Mouse (Mus musculus) midbrain, postnatal 0 days (tissue): ENCODE results near the gene Defb11. TPM values are rescaled to one million over a fixed set of nuclear protein-coding genes. Genes with fewer than 3 reads are reported as not detected.
"Not testable (repeated sequence)": the region's sequence is repeated elsewhere in the genome, so short reads cannot be mapped to it uniquely, and the experiment has no call there.

ENCODE experiments used
- ATAC-seq: fragments of 200-750 bp; cut with Nextera tagmentation; 2 replicates; pipeline ENCODE4 v1.8.0; 2017; ENCODE audit warnings: moderate number of reproducible peaks, mild to moderate bottlenecking, moderate TSS enrichment, moderate library complexity; ENCODE audit not compliant: low FRiP score
- DNase-seq: peaks from one replicate; pipeline ENCODE4 v3.0.0-alpha.2; 2015; ENCODE audit warnings: low spot score
- H3K27ac ChIP-seq: fragments of 300-500 bp; sonication (generic); 2 replicates; pipeline ENCODE4 v1.5.1; 2014; ENCODE audit warnings: low read depth, mild to moderate bottlenecking, low read length, mixed read lengths
- H3K27me3 ChIP-seq: fragments of 300-500 bp; sonication (generic); 2 replicates; pipeline ENCODE4 v1.6.1; 2014; ENCODE audit warnings: low read length, control low read depth, mixed read lengths; ENCODE audit not compliant: insufficient read depth
- H3K36me3 ChIP-seq: fragments of 300-500 bp; sonication (generic); 2 replicates; pipeline ENCODE4 v1.6.1; 2014; ENCODE audit warnings: low read length, control low read depth, mixed read lengths; ENCODE audit not compliant: insufficient read depth
- H3K4me1 ChIP-seq: fragments of 300-500 bp; sonication (generic); 2 replicates; pipeline ENCODE4 v1.6.1; 2014; ENCODE audit warnings: mild to moderate bottlenecking, control low read depth, antibody characterized with exemption, low read length, mixed read lengths; ENCODE audit not compliant: insufficient read depth
- H3K4me2 ChIP-seq: fragments of 300-500 bp; sonication (generic); 2 replicates; pipeline ENCODE4 v1.6.1; 2014; ENCODE audit warnings: low read depth, mild to moderate bottlenecking, low read length, mixed read lengths; ENCODE audit not compliant: poor library complexity, severe bottlenecking
- H3K4me3 ChIP-seq: fragments of 300-500 bp; sonication (generic); 2 replicates; pipeline ENCODE4 v1.5.1; 2014; ENCODE audit warnings: low read depth, mild to moderate bottlenecking, low read length, moderate library complexity
- H3K9ac ChIP-seq: fragments of 300-500 bp; sonication (generic); replicated peaks from 2 replicates; pipeline ENCODE4 v1.6.1; 2014; ENCODE audit warnings: mild to moderate bottlenecking, low read length, moderate library complexity, mixed read lengths; ENCODE audit not compliant: poor library complexity, severe bottlenecking
- H3K9me3 ChIP-seq: fragments of 300-500 bp; sonication (generic); 2 replicates; pipeline ENCODE4 v1.6.1; 2016; ENCODE audit warnings: low read length, control low read depth
- CTCF ChIP-seq: IDR thresholded peaks from 2 replicates; pipeline ENCODE4 v1.5.1; 2016; ENCODE audit warnings: antibody characterized with exemption, mild to moderate bottlenecking
- WGBS: fragments of 180-500 bp; shearing (Covaris S2); extraction: QIAGEN DNeasy Blood & Tissue Kit; methylation state at CpG from one replicate; pipeline ENCODE4 v1.1.7; 2014; 5-methylcytosine and 5-hydroxymethylcytosine counted together
- polyA plus RNA-seq: library from polyadenylated mRNA; unstranded; fragments of >200 nt; fragmentation: Nextera tagmentation; extraction: Ambion mirVana; gene quantifications from 2 replicates; pipeline ENCODE4 v1.2.1, GENCODE M21; 2015
- total RNA-seq: library from RNA; depleted of rRNA; stranded (reverse); fragments of >200 nt; gene quantifications from 2 replicates; pipeline ENCODE4 v1.2.3, GENCODE M21; 2014; rRNA removed

The Defb11 gene
- total and polyA plus RNA-seq, 2 experiments from 2014 or later = not detected

- no peak for TF ChIP-seq CTCF
- Histone ChIP-seq H3K4me3 (no peak overlapping the region), H3K27me3 (no peaks in the 10 kb centered on the region), H3K4me2 (no peak overlapping the region), H3K27ac (no peak overlapping the region), H3K9me3 (no peaks in the 10 kb centered on the region), H3K4me1 (no peaks in the 10 kb centered on the region), H3K36me3 (no peaks in the 10 kb centered on the region), H3K9ac (no peak overlapping the region)
- WGBS = 90% methylated on average over 3 of the region's 3 CpGs
- DNase-seq (no peak), ATAC-seq (no peak)
These were observed 9.4 kb upstream of the Defb11 start for GRCm38 (mm10) chr8:21915625-21916024.

GRCm38 (mm10) chr8:21912554-21912953 lies 6.3 kb upstream of the Defb11 start:
- H3K9ac ChIP-seq = no peak overlapping the region
- no peaks in the 10 kb centered on the region for H3K36me3 ChIP-seq
- no peak overlapping the region for H3K4me2 ChIP-seq
- H3K27ac ChIP-seq = no peak overlapping the region
- WGBS = 18% methylated on average over 2 of the region's 2 CpGs
- no peak for TF ChIP-seq CTCF
- H3K4me1 ChIP-seq = no peaks in the 10 kb centered on the region
- no peak overlapping the region for H3K4me3 ChIP-seq
- no peaks in the 10 kb centered on the region for H3K9me3 ChIP-seq
- no peaks in the 10 kb centered on the region for H3K27me3 ChIP-seq
- ATAC-seq (no peak), DNase-seq (no peak)

GRCm38 (mm10) chr8:21911931-21912330 lies 5.7 kb upstream of the Defb11 start:
- Histone ChIP-seq H3K4me3 (no peak overlapping the region), H3K36me3 (no peaks in the 10 kb centered on the region), H3K4me2 (no peak overlapping the region), H3K9me3 (no peaks in the 10 kb centered on the region), H3K27me3 (no peaks in the 10 kb centered on the region), H3K27ac (no peak overlapping the region), H3K9ac (no peak overlapping the region), H3K4me1 (no peaks in the 10 kb centered on the region)
- TF ChIP-seq CTCF = no peak
- 3% methylated on average over 1 of the region's 1 CpGs for WGBS
- ATAC-seq = no peak
- no peak for DNase-seq

- H3K4me1 ChIP-seq, H3K27ac ChIP-seq, H3K4me3 ChIP-seq, DNase-seq, H3K27me3 ChIP-seq, ATAC-seq, H3K9me3 ChIP-seq, H3K4me2 ChIP-seq, H3K9ac ChIP-seq, H3K36me3 ChIP-seq: not testable (repeated sequence)
These were observed 20.9 kb downstream of the Defb11 start, which contains the start of gene Defb9 for GRCm38 (mm10) chr8:21885321-21885720. TSS of gene Defb9 (minus strand) at chr8:21885421.

- not testable (repeated sequence) for DNase-seq
These were observed 47.6 kb downstream of the Defb11 start, which contains the start of gene Defb10 for GRCm38 (mm10) chr8:21858586-21858985. TSS of gene Defb10 (plus strand) at chr8:21858901.

More at GRCm38 (mm10) chr8:21858586-21858985, 47.6 kb downstream of the Defb11 start, which contains the start of gene Defb10:
- not testable (repeated sequence) for H3K9ac ChIP-seq, H3K4me2 ChIP-seq, H3K9me3 ChIP-seq, H3K4me3 ChIP-seq, H3K27me3 ChIP-seq, H3K27ac ChIP-seq, ATAC-seq, H3K4me1 ChIP-seq, H3K36me3 ChIP-seq
- WGBS = 26% methylated on average over 1 of the region's 1 CpGs

Other genes starting within 250 kb of the Defb11 start
- gene Defa34, start 240.6 kb downstream of the Defb11 start, total RNA-seq = not detected in 2 replicates
- gene Defa34, start 240.6 kb downstream of the Defb11 start, polyA plus RNA-seq = not detected in 2 replicates
- not detected in 2 replicates for gene AY761184, start 202.8 kb downstream of the Defb11 start, total RNA-seq
- not detected in 2 replicates for gene AY761184, start 202.8 kb downstream of the Defb11 start, polyA plus RNA-seq
- not detected in 2 replicates for gene Defa24, start 171.9 kb downstream of the Defb11 start, total RNA-seq
- not detected in 2 replicates for gene Defa24, start 171.9 kb downstream of the Defb11 start, polyA plus RNA-seq
- not detected in 2 replicates for gene Defb50, start 82.9 kb downstream of the Defb11 start, total RNA-seq
- not detected in 2 replicates for gene Defb50, start 82.9 kb downstream of the Defb11 start, polyA plus RNA-seq
- not detected in 2 replicates for gene Defb2, start 66.5 kb downstream of the Defb11 start, total RNA-seq
- not detected in 2 replicates for gene Defb2, start 66.5 kb downstream of the Defb11 start, polyA plus RNA-seq
- not detected in 2 replicates for gene Defb10, start 47.5 kb downstream of the Defb11 start, total RNA-seq
- gene Defb10, start 47.5 kb downstream of the Defb11 start, polyA plus RNA-seq = not detected in 2 replicates
- gene Defb9, start 21.0 kb downstream of the Defb11 start, total RNA-seq = not detected in 2 replicates
- gene Defb9, start 21.0 kb downstream of the Defb11 start, polyA plus RNA-seq = not detected in 2 replicates
- gene Defb15, start 26.3 kb upstream of the Defb11 start, total RNA-seq = not detected in 2 replicates
- gene Defb15, start 26.3 kb upstream of the Defb11 start, polyA plus RNA-seq = not detected in 2 replicates
- not detected in 2 replicates for gene Defb35, start 31.9 kb upstream of the Defb11 start, total RNA-seq
- not detected in 2 replicates for gene Defb35, start 31.9 kb upstream of the Defb11 start, polyA plus RNA-seq
- gene Defb13, start 40.4 kb upstream of the Defb11 start, total RNA-seq = not detected in 2 replicates
- gene Defb13, start 40.4 kb upstream of the Defb11 start, polyA plus RNA-seq = not detected in 2 replicates
- gene Fam90a1a, start 52.3 kb upstream of the Defb11 start, total RNA-seq = not detected in 2 replicates
- gene Fam90a1a, start 52.3 kb upstream of the Defb11 start, polyA plus RNA-seq = not detected in 2 replicates
- not detected in 2 replicates for gene Ccdc70, start 63.4 kb upstream of the Defb11 start, total RNA-seq
- gene Ccdc70, start 63.4 kb upstream of the Defb11 start, polyA plus RNA-seq = not detected in 2 replicates
- gene Atp7b, start 153.9 kb upstream of the Defb11 start, total RNA-seq = 3.3 and 5.4 TPM in 2 replicates
- 1.6 TPM in 2 replicates for gene Atp7b, start 153.9 kb upstream of the Defb11 start, polyA plus RNA-seq
- 39.1 and 44.6 TPM in 2 replicates for gene Alg11, start 154.3 kb upstream of the Defb11 start, total RNA-seq
- 38.8 and 40.7 TPM in 2 replicates for gene Alg11, start 154.3 kb upstream of the Defb11 start, polyA plus RNA-seq
- 0.38 and 0.66 TPM in 2 replicates for gene Nek5, start 218.6 kb upstream of the Defb11 start, total RNA-seq
- gene Nek5, start 218.6 kb upstream of the Defb11 start, polyA plus RNA-seq = 0.59 and 1.1 TPM in 2 replicates